Comparison of ENCODE assay signal across 21 mouse cellular contexts in the genomic region with DNA sequence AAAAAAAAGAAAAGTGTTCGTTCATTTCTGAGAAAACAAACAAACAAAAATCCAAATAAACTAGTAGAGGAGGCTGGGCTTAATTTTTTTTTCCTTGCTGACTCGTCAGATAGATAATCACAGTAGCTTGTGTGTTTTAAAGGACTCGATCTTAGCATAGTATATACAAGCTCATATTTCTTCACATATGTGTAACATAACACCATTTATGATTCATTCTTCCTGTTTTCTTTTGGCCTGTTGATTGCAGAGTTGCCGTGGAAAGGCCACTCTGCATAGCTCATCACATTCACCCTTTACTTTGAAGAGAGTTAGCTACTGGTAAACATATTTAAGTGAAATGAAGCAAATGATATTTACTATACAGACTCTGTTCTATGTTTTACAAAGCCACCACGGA. TPM values are rescaled to one million over a fixed set of nuclear protein-coding genes. Genes with fewer than 3 reads are reported as not detected.
DNase-seq lines count a peak whose midpoint lies in the region; ATAC-seq and TF ChIP-seq lines count a peak whose summit lies in the region.
"Had no signal": no experiment of that assay in that cellular context is flagged by ENCODE, and none has a peak within 500 bp of the region (broad histone marks: within the 10 kb centered on the region; RNA-seq: fewer than 3 reads in every experiment).

No protein-coding gene starts in this region.

- no peaks in the 10 kb centered on the region for H3K79me2 ChIP-seq in myocyte (ENCODE audit: control insufficient read depth, insufficient read depth)

- H3K9me3 ChIP-seq in erythroblast, embryonic 14.5 days (ENCODE audit: control insufficient read depth, low read length), result no peaks in the 10 kb centered on the region
- H3K9me3 ChIP-seq: embryonic facial prominence, embryonic 13.5 days; forebrain, embryonic 10.5 days; heart, embryonic 15.5 days; hindbrain, embryonic 15.5 days had no signal

- TF ChIP-seq POLR2A in myocyte (IDR thresholded peaks at IDR 0.05; ENCODE audit: insufficient read length, low read depth), result no peak

- peaks cover 44% of the 10 kb centered on the region for H3K4me1 ChIP-seq in erythroblast, embryonic 14.5 days (ENCODE audit: control insufficient read depth)
- H3K4me1 ChIP-seq: embryonic facial prominence, embryonic 13.5 days; hindbrain, embryonic 15.5 days had no signal

- peak overlapping the region; percentile 6 for H3K4me3 ChIP-seq in erythroblast, embryonic 14.5 days (replicated peaks)
- no peak overlapping the region for H3K4me3 ChIP-seq in myocyte
- H3K4me3 ChIP-seq: embryonic facial prominence, embryonic 13.5 days; forebrain, embryonic 10.5 days; heart, adult 2 months; heart, embryonic 15.5 days; hindbrain, embryonic 15.5 days had no signal

- H3K36me3 ChIP-seq in erythroblast, embryonic 14.5 days (ENCODE audit: control insufficient read depth), result peaks cover 96% of the 10 kb centered on the region
- no peaks in the 10 kb centered on the region for H3K36me3 ChIP-seq in myocyte (ENCODE audit: control insufficient read depth, insufficient read depth)
- H3K36me3 ChIP-seq: embryonic facial prominence, embryonic 13.5 days; heart, embryonic 15.5 days; hindbrain, embryonic 15.5 days had no signal

- peak overlapping the region; percentile 33 for H3K4me2 ChIP-seq in myocyte (ENCODE audit: low read depth)
- H3K4me2 ChIP-seq: embryonic facial prominence, embryonic 13.5 days; heart, embryonic 11.5 days; heart, embryonic 15.5 days; hindbrain, embryonic 15.5 days had no signal

- H3ac ChIP-seq in myocyte (ENCODE audit: control insufficient read depth, insufficient read length), result no peak overlapping the region

- H3K27me3 ChIP-seq in erythroblast, embryonic 14.5 days (ENCODE audit: control insufficient read depth), result no peaks in the 10 kb centered on the region
- no peaks in the 10 kb centered on the region for H3K27me3 ChIP-seq in myocyte (ENCODE audit: control insufficient read depth, insufficient read depth, insufficient read length)
- H3K27me3 ChIP-seq: CH12.LX; embryonic facial prominence, embryonic 13.5 days; heart, embryonic 15.5 days; hindbrain, embryonic 15.5 days had no signal

- DNase-seq in 3T3-L1 (ENCODE audit: low read depth, low spot score), result peak; percentile 56
- no peak for DNase-seq in kidney, postnatal 4 days
- no peak for DNase-seq in heart, postnatal 4 days
- DNase-seq: adrenal gland, postnatal 10 days; cerebellum, adult 11 months; cerebellum, adult 8-10 months; cerebellum, postnatal 25 days; gastrocnemius, postnatal 10 days; heart, adult 2 months; heart, postnatal 14 days had no signal

- ATAC-seq in erythroblast, adult 5-6 weeks (replicated peaks; ENCODE audit: low FRiP score, poor library complexity, severe bottlenecking), result no peak
- peak; percentile 84 for ATAC-seq in granulocyte monocyte progenitor cell, adult 5-6 weeks (replicated peaks; ENCODE audit: poor library complexity, severe bottlenecking)
- ATAC-seq: forebrain, embryonic 14.5 days had no signal

TF ChIP-seq in myocyte, 11 proteins besides CTCF, POLR2A, EP300 and RAD21:
- no peak for TF ChIP-seq REST (IDR thresholded peaks at IDR 0.05; ENCODE audit: insufficient read depth, insufficient read length)
- no peak for TF ChIP-seq TCF3 (IDR thresholded peaks at IDR 0.05; ENCODE audit: insufficient read length, low read depth)
- no peak for TF ChIP-seq MYOG (IDR thresholded peaks at IDR 0.05; ENCODE audit: control insufficient read depth in 1 of 3, insufficient read depth in 1 of 3, insufficient read length in 2 of 3, low read depth in 2 of 3)
- TF ChIP-seq TCF12 (IDR thresholded peaks at IDR 0.05; ENCODE audit: insufficient read depth, poor library complexity, severe bottlenecking), result no peak
- no peak for TF ChIP-seq POLR2AphosphoS2 (IDR thresholded peaks at IDR 0.05; ENCODE audit: insufficient read length, low read depth)
- no peak for TF ChIP-seq SRF (IDR thresholded peaks at IDR 0.05; ENCODE audit: control insufficient read depth, insufficient read length, low read depth)
- no peak for TF ChIP-seq MYOD1 (IDR thresholded peaks at IDR 0.05; ENCODE audit: control insufficient read depth in 1 of 3, insufficient read length in 2 of 3, low read depth in 2 of 3)
- no peak for TF ChIP-seq MAX (IDR thresholded peaks at IDR 0.05; ENCODE audit: low read depth)
- TF ChIP-seq CEBPB (IDR thresholded peaks at IDR 0.05; ENCODE audit: insufficient read depth, poor library complexity, severe bottlenecking), result no peak

RNA-seq across cellular contexts. Expression of gene Car2, which starts 7.6 kb away (rescaled TPM):
- 122 and 268 TPM in 2 replicates for polyA plus RNA-seq in erythroblast, embryonic 14.5 days (2012)
- 2,221 and 2,248 TPM in 2 replicates for total RNA-seq in erythroblast, adult 5-6 weeks (2015; ENCODE audit: low replicate concordance)
- total RNA-seq in erythroblast, adult 5-6 weeks (2017; ENCODE audit: low replicate concordance), result 2,517 and 3,025 TPM in 2 replicates
- total RNA-seq in granulocyte monocyte progenitor cell, adult 5-6 weeks (2014; fragmentation: Nextera tagmentation), result 10.0 and 13.0 TPM in 2 replicates
- total RNA-seq in granulocyte monocyte progenitor cell, adult 5-6 weeks (2017), result 15.5 and 23.6 TPM in 2 replicates
- 5.6 TPM for polyA plus RNA-seq in myocyte (2012; fragmentation: generic; extraction: Trizol)
- total RNA-seq in heart, postnatal 4 days (2021), result 10 to 100 TPM in 1 of 2 experiments, 1 to 10 TPM in 1; 9.8 to 11.8 TPM

RNA-seq across cellular contexts. Expression of gene Car3, which starts 30.4 kb away (rescaled TPM):
- 0.10 and 0.23 TPM in 2 replicates for polyA plus RNA-seq in erythroblast, embryonic 14.5 days (2012)
- total RNA-seq in erythroblast, adult 5-6 weeks (2015; ENCODE audit: low replicate concordance), result 0.38 TPM in 1 of 2 replicates, not detected in the other
- 0.85 TPM in 1 of 2 replicates, not detected in the other for total RNA-seq in erythroblast, adult 5-6 weeks (2017; ENCODE audit: low replicate concordance)
- total RNA-seq in granulocyte monocyte progenitor cell, adult 5-6 weeks (2014; fragmentation: Nextera tagmentation), result 4.3 and 4.8 TPM in 2 replicates
- total RNA-seq in granulocyte monocyte progenitor cell, adult 5-6 weeks (2017), result 4.1 and 6.1 TPM in 2 replicates
- polyA plus RNA-seq in myocyte (2012; fragmentation: generic; extraction: Trizol), result 22.3 TPM
- total RNA-seq in heart, postnatal 4 days (2021), result 10 to 100 TPM; 22.0 to 45.6 TPM

Comparison
In these comparisons a context has a peak if more than half of its experiments do, and no peak if none do; other contexts are left out.
1. RNA of gene Car2, which starts 7.6 kb away (total RNA-seq): 2,221 to 3,025 TPM in erythroblast, adult 5-6 weeks; 10.0 to 23.6 TPM in granulocyte monocyte progenitor cell, adult 5-6 weeks and 9.8 to 11.8 TPM in heart, postnatal 4 days; every median in the first group is over 10 times any median in the second.